Mouse (Mus musculus) heart, postnatal 0 days (tissue): Measurements from ENCODE around the gene Degs2.

ENCODE experiments used
- CTCF ChIP-seq: IDR thresholded peaks from 2 replicates; pipeline ENCODE4 v1.5.1; 2016; ENCODE audit warnings: antibody characterized with exemption, control low read depth, low read depth
- EP300 ChIP-seq: IDR thresholded peaks from 2 replicates; pipeline ENCODE4 v1.6.1; 2016; ENCODE audit warnings: antibody characterized with exemption, low read depth

DNA sequence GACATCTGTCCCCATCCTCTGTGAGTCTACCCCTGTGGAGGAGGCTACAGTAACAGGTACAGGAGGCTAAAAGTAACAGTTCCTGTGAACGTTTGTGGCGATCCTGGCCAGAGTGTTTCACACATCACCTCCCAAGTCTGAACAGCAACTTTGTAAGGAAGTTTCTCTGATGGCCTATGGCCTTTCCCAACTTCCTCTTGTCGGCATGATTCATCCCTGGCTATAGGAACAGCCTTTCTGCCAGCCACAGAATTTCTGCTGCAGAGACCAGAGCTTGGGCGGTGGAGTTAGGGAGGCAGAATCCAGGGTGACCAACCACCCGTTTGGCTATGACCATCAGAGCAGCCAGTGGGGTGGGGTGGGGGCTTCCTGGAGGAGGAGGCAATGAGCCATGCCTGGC is 2.1 kb downstream of the Degs2 start:
- no peak for TF ChIP-seq CTCF
- no peak for TF ChIP-seq EP300
